Mouse (Mus musculus): ENCODE measurements around the gene a. TPM values are rescaled to one million over a fixed set of nuclear protein-coding genes. Genes with fewer than 3 reads are reported as not detected.

Gene a
- total and polyA plus RNA-seq, 3 experiments, result 7.8 to 23.8 (median 10.9) TPM

DNA sequence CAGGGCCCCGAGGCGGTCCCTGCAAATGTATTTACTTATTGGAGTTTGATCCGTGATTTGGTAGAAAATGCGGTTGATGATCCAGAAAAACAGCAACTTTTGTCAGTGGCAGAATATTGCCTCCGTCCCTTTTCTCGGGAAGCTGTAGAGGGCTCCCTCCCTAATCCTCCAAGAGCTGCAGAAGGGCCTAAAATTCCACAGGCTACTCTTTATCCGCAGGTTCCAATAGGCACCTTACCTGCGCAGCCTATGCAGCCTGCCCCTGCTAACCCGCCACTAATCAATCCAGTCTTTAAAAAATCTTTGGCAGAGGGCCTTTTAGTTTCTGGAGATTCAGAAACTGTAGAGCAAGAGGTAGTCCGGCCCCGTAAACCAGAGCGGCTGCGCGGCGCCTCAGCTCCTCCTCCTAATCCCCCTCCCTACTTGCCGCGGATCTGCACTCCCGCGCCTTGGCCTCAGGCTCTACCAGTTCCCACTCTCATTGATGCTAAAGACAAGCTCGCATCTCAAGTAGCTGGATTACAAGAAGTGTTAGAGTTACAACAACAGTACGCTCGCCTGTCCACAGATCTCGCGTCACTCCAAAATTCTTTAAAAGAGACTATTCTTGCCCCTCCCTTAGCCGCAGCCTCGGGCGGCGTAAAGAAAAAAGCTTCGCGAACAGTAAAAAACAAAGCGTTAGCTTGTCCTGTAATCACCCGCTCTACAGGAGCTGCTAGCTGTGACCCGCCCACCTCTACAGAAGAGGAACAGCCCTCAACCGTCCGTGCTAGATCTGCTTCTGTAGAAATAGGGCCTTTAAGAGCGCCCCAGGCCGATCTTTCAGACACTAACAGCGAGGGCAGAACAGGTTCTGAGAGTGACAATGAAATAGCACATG is 227.8 kb downstream of the a start:
- peak; percentile 82 for DNase-seq (ENCODE audit: extremely low read depth)
- in situ Hi-C loops (cut with MboI; ENCODE audit: low pct_ligation_motif_present, low pct_unique_long_range_greater_than_20kb, low sequenced_read_pairs), result no loop called here
- peak overlapping the region; percentile 44 to 60 (median 51) for H3K4me3 ChIP-seq (replicated peaks in 1 of 3; ENCODE audit: low read depth in 2 of 3, low read length in 2 of 3, poor library complexity in 1 of 3)

DNA sequence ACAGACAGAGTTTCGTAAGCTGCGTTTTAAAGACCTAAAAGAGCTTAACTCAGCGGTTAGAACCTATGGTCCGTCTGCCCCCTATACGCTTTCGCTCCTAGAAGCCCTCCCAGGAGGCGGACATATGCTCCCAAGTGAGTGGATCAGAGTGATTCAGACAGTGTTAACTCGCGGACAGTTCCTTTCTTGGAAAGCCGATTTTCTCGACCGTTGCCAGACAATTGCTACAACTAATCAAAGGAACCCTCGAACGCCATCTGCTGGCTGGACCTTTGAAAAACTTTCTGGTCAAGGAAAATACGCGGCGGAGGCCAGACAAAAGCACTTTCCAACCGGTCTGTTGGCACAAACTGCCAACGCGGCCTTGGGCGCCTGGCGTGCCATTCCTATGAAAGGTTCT is 228.5 kb downstream of the a start:
- no peaks in the 10 kb centered on the region for H3K9me3 ChIP-seq (replicated peaks; ENCODE audit: low read length)
- H3K4me2 ChIP-seq (ENCODE audit: insufficient read depth, low read depth, poor library complexity, severe bottlenecking), result peak overlapping the region; percentile 66
- H3K27ac ChIP-seq (ENCODE audit: insufficient read depth, low read depth), result peak overlapping the region; percentile 94
- H3K79me2 ChIP-seq (replicated peaks; ENCODE audit: control insufficient read depth, extremely low read depth, insufficient read depth, poor library complexity, severe bottlenecking), result no peaks in the 10 kb centered on the region
- peak overlapping the region; percentile 44 to 60 (median 51) for H3K4me3 ChIP-seq (replicated peaks in 1 of 3; ENCODE audit: low read depth in 2 of 3, low read length in 2 of 3, poor library complexity in 1 of 3)
- H3K9ac ChIP-seq (ENCODE audit: insufficient read depth, low read depth), result peak overlapping the region; percentile 79
- no peaks in the 10 kb centered on the region for H3K27me3 ChIP-seq (replicated peaks)
- H3K4me1 ChIP-seq (ENCODE audit: control insufficient read depth in 1 of 2, insufficient read depth in 2 of 2), result peaks cover 7 to 11% of the 10 kb centered on the region in 2 experiments; a peak in 3 of 4 replicates
- peak; percentile 90 for DNase-seq (ENCODE audit: extremely low read depth)
- H3K36me3 ChIP-seq (replicated peaks in 1 of 2; ENCODE audit: control insufficient read depth in 1 of 2, insufficient read depth in 1 of 2, low read length in 1 of 2), result no peaks in the 10 kb centered on the region
- dilution Hi-C loops (cut with MboI; ENCODE audit: extremely low pct_ligation_motif_present, extremely low pct_unique_long_range_greater_than_20kb, low sequenced_read_pairs) (no loop called here), in situ Hi-C loops (cut with MboI; ENCODE audit: low pct_ligation_motif_present, low pct_unique_long_range_greater_than_20kb, low sequenced_read_pairs) (no loop called here)
- no peak; the same call in 1 of the 2 replicates for TF ChIP-seq ETS1 (conservative IDR thresholded peaks at IDR 0.05; ENCODE audit: low read depth, low read length)
- TF ChIP-seq MAX (IDR thresholded peaks at IDR 0.05; ENCODE audit: low read length), result no peak
- TF ChIP-seq NRF1 (IDR thresholded peaks at IDR 0.05; ENCODE audit: low read depth, low read length), result peak; percentile 7; the same call in 1 of the 2 replicates
- peak; percentile 28 for TF ChIP-seq MXI1 (IDR thresholded peaks at IDR 0.05; ENCODE audit: low read depth, low read length)
- no peak for TF ChIP-seq ZKSCAN1 (IDR thresholded peaks at IDR 0.05; ENCODE audit: borderline replicate concordance, low read depth, low read length)
- no peak for TF ChIP-seq POLR2AphosphoS2 (IDR thresholded peaks at IDR 0.05; ENCODE audit: low read depth, low read length)
- TF ChIP-seq RAD21 (IDR thresholded peaks at IDR 0.05; ENCODE audit: low read depth, low read length), result peak; percentile 70
- no peak; the same call in 1 of the 2 replicates for TF ChIP-seq MAFK (IDR thresholded peaks at IDR 0.05; ENCODE audit: insufficient replicate concordance, low read length)
- TF ChIP-seq CHD1 (IDR thresholded peaks at IDR 0.05; ENCODE audit: low read depth, low read length), result 0 out of 2 replicates have a peak, but pooled peaks have one; percentile 47
- TF ChIP-seq RCOR1 (conservative IDR thresholded peaks at IDR 0.05; ENCODE audit: low read depth, low read length), result no peak
- TF ChIP-seq NELFE (IDR thresholded peaks at IDR 0.05; ENCODE audit: low read depth, low read length), result no peak; the same call in 1 of the 2 replicates
- TF ChIP-seq MYC (IDR thresholded peaks at IDR 0.05; ENCODE audit: low read depth, low read length), result 0 out of 2 replicates have a peak, but pooled peaks have one; percentile 28
- peak; percentile 32 for TF ChIP-seq TCF12 (IDR thresholded peaks at IDR 0.05; ENCODE audit: low read depth, low read length)
- no peak for TF ChIP-seq USF2 (conservative IDR thresholded peaks at IDR 0.05; ENCODE audit: low read depth, low read length)
- TF ChIP-seq ELF1 (IDR thresholded peaks at IDR 0.05; ENCODE audit: low read depth, low read length), result no peak
- peak; percentile 76; the same call in 1 of the 2 replicates for TF ChIP-seq TBP (conservative IDR thresholded peaks at IDR 0.05; ENCODE audit: low read depth, low read length)
- TF ChIP-seq CHD2 (IDR thresholded peaks at IDR 0.05; ENCODE audit: low read length), result peak; percentile 45
- TF ChIP-seq UBTF (IDR thresholded peaks at IDR 0.05; ENCODE audit: low read depth, low read length), result no peak
- TF ChIP-seq POLR2A (IDR thresholded peaks at IDR 0.05; ENCODE audit: low read depth, low read length), result no peak

More for the DNA sequence above, 227.8 kb downstream of the a start:
- dilution Hi-C loops (cut with MboI; ENCODE audit: extremely low pct_ligation_motif_present, extremely low pct_unique_long_range_greater_than_20kb, low sequenced_read_pairs), result no loop called here
- no peaks in the 10 kb centered on the region for H3K9me3 ChIP-seq (replicated peaks; ENCODE audit: low read length)
- TF ChIP-seq NRF1 (IDR thresholded peaks at IDR 0.05; ENCODE audit: low read depth, low read length), result peak; percentile 83
- TF ChIP-seq USF2 (conservative IDR thresholded peaks at IDR 0.05; ENCODE audit: low read depth, low read length), result no peak
- TF ChIP-seq BHLHE40 (IDR thresholded peaks at IDR 0.05; ENCODE audit: low read depth, low read length), result no peak
- peak; percentile 70 for TF ChIP-seq NELFE (IDR thresholded peaks at IDR 0.05; ENCODE audit: low read depth, low read length)
- TF ChIP-seq SMC3 (IDR thresholded peaks at IDR 0.05; ENCODE audit: low read depth, low read length), result no peak
- no peak for TF ChIP-seq MAZ (IDR thresholded peaks at IDR 0.05; ENCODE audit: low read depth, low read length)
- peak; percentile 80; the same call in 1 of the 2 replicates for TF ChIP-seq ZMIZ1 (IDR thresholded peaks at IDR 0.05; ENCODE audit: low read depth, low read length)
- TF ChIP-seq ELF1 (IDR thresholded peaks at IDR 0.05; ENCODE audit: low read depth, low read length), result no peak
- peak; percentile 56 for TF ChIP-seq MXI1 (IDR thresholded peaks at IDR 0.05; ENCODE audit: low read depth, low read length)
- 0 out of 2 replicates have a peak, but pooled peaks have one; percentile 11 for TF ChIP-seq CHD2 (IDR thresholded peaks at IDR 0.05; ENCODE audit: low read length)
- 0 out of 2 replicates have a peak, but pooled peaks have one; percentile 34 for TF ChIP-seq POLR2AphosphoS2 (IDR thresholded peaks at IDR 0.05; ENCODE audit: low read depth, low read length)
- TF ChIP-seq E2F4 (IDR thresholded peaks at IDR 0.05; ENCODE audit: insufficient replicate concordance, low read depth, low read length), result 0 out of 2 replicates have a peak, but pooled peaks have one; percentile 30
- no peak for TF ChIP-seq ZC3H11A (IDR thresholded peaks at IDR 0.05; ENCODE audit: low read depth, low read length)
- peak in 1 of 2 experiments; percentile 11; a peak in 1 of 4 replicates for TF ChIP-seq CTCF (conservative IDR thresholded peaks at IDR 0.05 in 1 of 2, IDR thresholded peaks at IDR 0.05 in 1 of 2; ENCODE audit: low read depth in 2 of 2, low read length in 2 of 2)
- TF ChIP-seq GABPA (IDR thresholded peaks at IDR 0.05; ENCODE audit: insufficient replicate concordance, low read depth, low read length), result no peak
- TF ChIP-seq ZKSCAN1 (IDR thresholded peaks at IDR 0.05; ENCODE audit: borderline replicate concordance, low read depth, low read length), result no peak
- TF ChIP-seq KAT2A (IDR thresholded peaks at IDR 0.05; ENCODE audit: insufficient replicate concordance, low read length), result no peak
- TF ChIP-seq UBTF (IDR thresholded peaks at IDR 0.05; ENCODE audit: low read depth, low read length), result 0 out of 2 replicates have a peak, but pooled peaks have one; percentile 21
- no peak for TF ChIP-seq MYC (IDR thresholded peaks at IDR 0.05; ENCODE audit: low read depth, low read length)
- TF ChIP-seq IRF4 (IDR thresholded peaks at IDR 0.05; ENCODE audit: low read depth, low read length), result 0 out of 2 replicates have a peak, but pooled peaks have one; percentile 28
- TF ChIP-seq MAFK (IDR thresholded peaks at IDR 0.05; ENCODE audit: insufficient replicate concordance, low read length), result no peak
- TF ChIP-seq ZNF384 (IDR thresholded peaks at IDR 0.05; ENCODE audit: low read depth, low read length), result no peak
- TF ChIP-seq JUN (IDR thresholded peaks at IDR 0.05; ENCODE audit: insufficient read depth, low read depth, low read length), result no peak
- TF ChIP-seq RCOR1 (conservative IDR thresholded peaks at IDR 0.05; ENCODE audit: low read depth, low read length), result no peak
- no peak for TF ChIP-seq ETS1 (conservative IDR thresholded peaks at IDR 0.05; ENCODE audit: low read depth, low read length)
- peak; percentile 77 for TF ChIP-seq POLR2A (IDR thresholded peaks at IDR 0.05; ENCODE audit: low read depth, low read length)
- TF ChIP-seq SIN3A (IDR thresholded peaks at IDR 0.05; ENCODE audit: low read length), result peak; percentile 34; the same call in 1 of the 2 replicates
- no peak; the same call in none of the 2 replicates for TF ChIP-seq MAX (IDR thresholded peaks at IDR 0.05; ENCODE audit: low read length)
- peaks cover 7 to 11% of the 10 kb centered on the region in 2 experiments; a peak in 3 of 4 replicates for H3K4me1 ChIP-seq (ENCODE audit: control insufficient read depth in 1 of 2, insufficient read depth in 2 of 2)
- H3K27me3 ChIP-seq (replicated peaks), result no peaks in the 10 kb centered on the region
- H3K27ac ChIP-seq (ENCODE audit: insufficient read depth, low read depth), result peak overlapping the region; percentile 94
- peak overlapping the region; percentile 66 for H3K4me2 ChIP-seq (ENCODE audit: insufficient read depth, low read depth, poor library complexity, severe bottlenecking)
- H3K9ac ChIP-seq (ENCODE audit: insufficient read depth, low read depth), result peak overlapping the region; percentile 79
- no peaks in the 10 kb centered on the region for H3K36me3 ChIP-seq (replicated peaks in 1 of 2; ENCODE audit: control insufficient read depth in 1 of 2, insufficient read depth in 1 of 2, low read length in 1 of 2)
- no peaks in the 10 kb centered on the region for H3K79me2 ChIP-seq (replicated peaks; ENCODE audit: control insufficient read depth, extremely low read depth, insufficient read depth, poor library complexity, severe bottlenecking)

Measured in CH12.LX (cell line).